Mouse (Mus musculus): Measurements from ENCODE around the gene Tmem131.

- TF ChIP-seq CTCF (IDR thresholded peaks at IDR 0.05) (no peak), EP300 (IDR thresholded peaks at IDR 0.05) (no peak)
Measured at GRCm38 (mm10) chr1:36887172-36887571, 56.3 kb downstream of the Tmem131 start.

All from lung, postnatal 0 days (tissue).